Mouse (Mus musculus) liver, adult 2 months (tissue): ENCODE data around the gene Ank.

Experiments used
- CTCF ChIP-seq: fragments of 200-500 bp; IDR thresholded peaks from 2 replicates; pipeline ENCODE4 v1.5.1; 2011; ENCODE audit warnings: low read depth, low read length, control low read depth
- POLR2A ChIP-seq: fragments of 200-500 bp; IDR thresholded peaks from 2 replicates; pipeline ENCODE4 v1.6.1; 2011; ENCODE audit warnings: low read length, control low read depth; ENCODE audit not compliant: insufficient read depth; ENCODE audit errors: extremely low read depth

GRCm38 (mm10) chr15:27575932-27576331 is 109.5 kb downstream of the Ank start:
- no peak for TF ChIP-seq CTCF
- TF ChIP-seq POLR2A: no peak
